Mouse (Mus musculus) mammary gland, adult 2 months (tissue): ENCODE measurements around the gene Olfr871. TPM values are rescaled to one million over a fixed set of nuclear protein-coding genes. Genes with fewer than 3 reads are reported as not detected.

Source experiments
- polyA plus RNA-seq: library from polyadenylated mRNA; depleted of rRNA; stranded (reverse); fragments of >200 nt; gene quantifications from 2 replicates; pipeline ENCODE4 v1.2.3, GENCODE M21; 2012; ENCODE audit warnings: low replicate concordance; rRNA removed

Olfr871 gene
- polyA plus RNA-seq: not detected in 2 replicates

GRCm38 (mm10) chr9:20211907-20212306 is at the start of gene Olfr871:
Gene Olfr871, plus strand, starts transcription at chr9:20212207.

GRCm38 (mm10) chr9:20173957-20174356 is 38.0 kb upstream of the Olfr871 start, which contains the start of gene Olfr870:
Gene Olfr870, minus strand, starts transcription at chr9:20174057.

DNA sequence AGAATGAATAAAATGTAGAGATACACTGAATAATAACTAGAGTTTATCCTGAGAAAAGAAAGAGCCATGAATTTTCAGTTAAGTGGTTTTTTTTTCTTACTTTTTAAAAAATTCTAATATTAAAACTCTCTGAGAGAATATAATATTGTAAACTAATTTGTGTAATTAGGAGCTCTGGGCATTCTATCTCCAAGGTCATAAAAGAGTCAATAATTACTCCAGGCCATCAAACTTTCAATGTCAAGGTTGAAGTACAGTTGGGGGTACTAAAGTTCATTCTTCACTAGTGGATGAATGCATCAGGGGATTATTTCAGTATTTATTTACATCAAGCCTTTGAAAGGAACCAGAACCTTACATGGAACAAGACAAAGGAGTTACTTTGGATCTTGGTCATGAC is 24.8 kb downstream of the Olfr871 start, which contains the start of gene Olfr872:
Gene Olfr872 (plus strand): TSS at position 301 of the 400 bp plus-strand sequence.

Other genes with a start within 250 kb of the Olfr871 start
- gene Olfr866, start 184.2 kb upstream of the Olfr871 start, polyA plus RNA-seq: not detected in 2 replicates
- not detected in 2 replicates for gene Olfr867, start 154.6 kb upstream of the Olfr871 start, polyA plus RNA-seq
- not detected in 2 replicates for gene Olfr868, start 113.6 kb upstream of the Olfr871 start, polyA plus RNA-seq
- gene Olfr869, start 83.2 kb upstream of the Olfr871 start, polyA plus RNA-seq: not detected in 2 replicates
- gene Olfr870, start 38.1 kb upstream of the Olfr871 start, polyA plus RNA-seq: not detected in 2 replicates
- gene Olfr872, start 24.9 kb downstream of the Olfr871 start, polyA plus RNA-seq: not detected in 2 replicates
- not detected in 2 replicates for gene Olfr39, start 70.1 kb downstream of the Olfr871 start, polyA plus RNA-seq
- gene Olfr873, start 86.3 kb downstream of the Olfr871 start, polyA plus RNA-seq: not detected in 2 replicates
- not detected in 2 replicates for gene Olfr18, start 123.9 kb downstream of the Olfr871 start, polyA plus RNA-seq
- 2.2 and 8.0 TPM in 2 replicates for gene Zfp560, start 173.0 kb downstream of the Olfr871 start, polyA plus RNA-seq
- 1.2 and 3.2 TPM in 2 replicates for gene Zfp26, start 248.0 kb downstream of the Olfr871 start, polyA plus RNA-seq